Mouse (Mus musculus): Measurements from ENCODE around the gene Traf6. TPM values are rescaled to one million over a fixed set of nuclear protein-coding genes. Genes with fewer than 3 reads are reported as not detected.

The Traf6 gene
- polyA plus RNA-seq (2012; rRNA removed): 10.8 and 12.5 TPM in 2 replicates

DNA sequence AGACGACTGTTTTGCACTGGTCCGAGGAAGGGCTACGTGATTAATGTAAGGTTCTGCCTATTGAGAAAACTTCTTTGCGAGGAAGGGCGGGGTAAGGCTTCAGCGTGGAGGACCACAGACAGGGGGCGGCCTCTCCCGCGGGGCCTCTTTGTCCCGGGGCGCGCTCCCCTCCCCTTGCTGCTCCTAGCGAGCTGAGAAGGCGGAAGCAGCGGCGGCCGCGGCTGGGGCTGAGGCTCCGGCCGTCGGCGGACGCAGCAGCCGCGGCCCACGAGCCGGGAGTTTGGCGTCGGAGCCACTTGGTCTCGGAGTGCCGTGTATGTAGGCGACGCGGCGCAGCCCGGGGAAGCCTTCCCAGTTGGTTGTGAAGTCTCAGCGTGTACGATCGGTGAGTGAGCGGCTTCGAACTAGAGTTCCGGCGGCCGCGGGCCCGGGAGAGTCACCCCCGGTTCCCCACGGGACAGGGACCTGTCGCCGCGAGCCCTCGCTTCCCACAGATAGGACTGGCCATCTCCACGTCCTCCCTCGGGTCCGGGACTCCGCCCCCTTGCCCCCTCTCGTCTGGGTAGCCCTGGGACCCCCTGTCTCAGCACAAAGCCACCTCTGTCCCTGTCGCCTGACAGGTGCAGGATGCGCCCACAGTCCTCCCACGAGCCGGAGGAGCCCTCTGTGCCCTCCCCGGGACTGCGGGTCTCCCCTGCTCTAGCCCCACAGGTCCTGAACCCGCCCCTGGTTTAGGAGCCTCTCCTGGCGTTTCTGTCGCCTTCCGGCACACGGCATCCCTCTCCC lies at the start of gene Traf6:
Gene Traf6, plus strand, starts transcription at position 194 of the 786 bp plus-strand sequence.

DNA sequence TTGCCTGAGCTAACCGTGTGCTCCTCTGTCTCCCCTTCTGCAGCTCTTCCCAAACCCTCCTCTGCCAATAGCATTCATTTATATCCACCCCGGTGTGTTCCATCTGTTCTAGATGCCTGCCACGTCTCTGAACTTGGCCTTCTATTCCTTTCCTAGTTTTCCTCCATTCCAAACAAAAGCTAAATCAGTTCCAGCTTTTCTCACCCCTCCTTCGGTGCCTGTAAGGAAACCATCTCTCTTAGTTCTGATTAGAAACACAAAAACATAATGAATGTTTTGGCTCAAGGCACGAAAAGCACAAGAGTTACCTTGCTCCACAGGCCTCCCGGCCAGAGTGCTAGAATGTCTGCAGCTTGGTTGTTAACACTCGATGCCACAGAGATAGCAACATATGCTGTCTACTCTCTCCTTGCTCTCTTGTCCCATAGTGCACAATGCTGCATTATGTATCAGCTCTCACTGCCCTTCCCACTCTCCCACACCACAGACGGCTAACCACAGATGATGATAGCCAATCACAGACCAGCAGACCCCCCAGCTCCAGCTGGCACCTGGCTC lies 29.0 kb upstream of the Traf6 start, which contains the start of the genes Rag1 and B230118H07Rik:
Gene Rag1, minus strand, starts transcription at position 388 of the 558 bp plus-strand sequence.
Gene B230118H07Rik, minus strand, starts transcription at position 419 of the 558 bp plus-strand sequence.

Other genes with a start within 250 kb of the Traf6 start
- gene Rag2, start 53.7 kb upstream of the Traf6 start, polyA plus RNA-seq (2012; rRNA removed): not detected in 2 replicates
- 0.02 TPM in 1 of 2 replicates, not detected in the other for gene Rag1, start 28.9 kb upstream of the Traf6 start, polyA plus RNA-seq (2012; rRNA removed)
- gene B230118H07Rik, start 28.9 kb upstream of the Traf6 start, polyA plus RNA-seq (2012; rRNA removed): 1.8 and 3.4 TPM in 2 replicates
- 8.8 and 9.1 TPM in 2 replicates for gene Prr5l, start 204.6 kb downstream of the Traf6 start, polyA plus RNA-seq (2012; rRNA removed)
- gene Commd9, start 207.8 kb downstream of the Traf6 start, polyA plus RNA-seq (2012; rRNA removed): 31.7 and 39.3 TPM in 2 replicates

Measured in ovary, adult 2 months (tissue).